Mouse (Mus musculus): Measurements from ENCODE around the gene Timm10. TPM values are rescaled to one million over a fixed set of nuclear protein-coding genes. Genes with fewer than 3 reads are reported as not detected.
A peak's percentile ranks its signal among the peaks of the same experiment; 100 is the strongest.

Gene Timm10
- 44.3 and 48.0 TPM in 2 replicates for polyA plus RNA-seq (2015; fragmentation: Nextera tagmentation; extraction: Ambion mirVana)

DNA sequence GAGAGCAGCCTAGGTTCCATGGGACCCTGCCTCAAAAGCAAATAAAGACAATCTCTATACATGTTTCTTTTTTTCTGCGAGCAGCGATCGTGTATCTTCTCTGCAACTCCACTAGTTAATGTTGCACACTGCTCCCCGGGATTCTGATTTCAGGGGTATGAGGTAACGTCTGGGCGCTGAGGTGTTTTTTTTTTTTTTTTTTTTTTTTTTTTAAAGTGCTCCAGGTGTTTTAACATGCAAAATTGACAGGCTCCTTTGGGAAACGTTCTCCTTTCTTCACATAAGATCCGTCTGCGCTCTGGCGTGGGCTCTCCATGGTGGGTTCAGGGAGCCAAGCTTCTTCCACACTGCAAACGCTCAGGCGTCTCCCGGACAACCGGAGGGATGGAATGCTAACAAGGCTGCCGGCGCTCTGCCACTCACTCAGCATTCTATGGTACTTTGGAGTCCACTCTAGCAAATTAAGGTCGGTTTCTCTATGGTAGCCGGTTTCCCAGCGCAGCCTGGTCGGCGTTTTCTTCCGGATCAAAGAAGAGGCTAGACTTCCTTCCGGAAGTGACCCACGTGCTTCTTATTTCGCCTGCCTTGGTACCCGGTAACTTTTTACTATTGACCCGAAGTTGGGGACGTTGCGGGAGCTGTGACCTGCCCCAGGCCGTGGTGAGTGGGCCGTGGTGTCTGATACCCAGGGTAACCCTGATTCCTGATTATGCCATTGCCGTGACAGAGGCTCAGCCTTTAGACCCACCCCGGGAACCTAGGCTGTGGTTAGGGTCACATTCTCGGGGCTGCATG lies at the start of gene Timm10:
Gene Timm10, plus strand, starts transcription at position 510 of the 795 bp plus-strand sequence.
- peaks cover 5% of the 10 kb centered on the region; the same call in 1 of the 2 replicates for H3K36me3 ChIP-seq
- WGBS, result under 1% methylated on average over 34 of the region's 34 CpGs
- ATAC-seq (ENCODE audit: borderline replicate concordance, extremely low read depth, low FRiP score, low TSS enrichment), result peak; percentile 82

DNA sequence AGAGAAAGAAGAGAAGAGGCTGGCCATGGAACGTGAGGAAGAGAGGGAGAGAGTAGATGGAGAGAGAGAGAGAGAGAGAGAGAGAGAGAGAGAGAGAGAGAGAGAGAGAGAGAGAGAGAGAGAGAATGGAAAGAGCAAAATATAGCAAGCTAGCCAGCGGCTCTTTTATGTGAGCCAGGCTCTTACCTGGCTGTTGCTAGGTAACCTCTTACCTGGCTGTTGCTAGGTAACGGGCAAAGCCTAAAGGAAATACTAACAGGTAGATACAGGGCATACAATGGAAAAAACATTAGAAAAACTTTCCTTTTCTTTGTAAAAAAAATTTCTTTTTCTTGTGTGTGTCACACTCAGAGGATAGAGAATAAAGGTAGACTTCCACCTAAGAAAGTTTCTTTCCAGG lies 49.1 kb upstream of the Timm10 start:
- H3K4me2 ChIP-seq, result no peak overlapping the region
- no peaks in the 10 kb centered on the region for H3K36me3 ChIP-seq
- no peak for ATAC-seq (ENCODE audit: borderline replicate concordance, extremely low read depth, low FRiP score, low TSS enrichment)
- WGBS, result 41% methylated on average over 3 of the region's 3 CpGs
- H3K27ac ChIP-seq, result no peak overlapping the region
- H3K27me3 ChIP-seq, result no peaks in the 10 kb centered on the region
- H3K9me3 ChIP-seq, result no peaks in the 10 kb centered on the region
- H3K9ac ChIP-seq, result no peak overlapping the region
- H3K4me3 ChIP-seq, result no peak overlapping the region
- peaks cover 14% of the 10 kb centered on the region for H3K4me1 ChIP-seq

More for the DNA sequence above, at the start of gene Timm10:
- Histone ChIP-seq H3K4me3 (peak within 1 kb of the TSS; percentile 57), H3K4me2 (peak within 1 kb of the TSS; percentile 95), H3K4me1 (peaks cover 10% of the 10 kb centered on the region), H3K9ac (peak within 1 kb of the TSS; percentile 60), H3K27ac (no peak within 1 kb of the TSS), H3K27me3 (no peaks in the 10 kb centered on the region), H3K9me3 (no peaks in the 10 kb centered on the region)

GRCm38 (mm10) chr2:84779210-84779609 lies 47.6 kb upstream of the Timm10 start:
- WGBS, result 45% methylated on average over 6 of the region's 6 CpGs
- Histone ChIP-seq H3K27me3 (no peaks in the 10 kb centered on the region), H3K27ac (no peak overlapping the region), H3K36me3 (no peaks in the 10 kb centered on the region), H3K4me3 (no peak overlapping the region), H3K9ac (no peak overlapping the region), H3K4me2 (no peak overlapping the region), H3K9me3 (no peaks in the 10 kb centered on the region), H3K4me1 (peaks cover 13% of the 10 kb centered on the region)
- no peak for ATAC-seq (ENCODE audit: borderline replicate concordance, extremely low read depth, low FRiP score, low TSS enrichment)

DNA sequence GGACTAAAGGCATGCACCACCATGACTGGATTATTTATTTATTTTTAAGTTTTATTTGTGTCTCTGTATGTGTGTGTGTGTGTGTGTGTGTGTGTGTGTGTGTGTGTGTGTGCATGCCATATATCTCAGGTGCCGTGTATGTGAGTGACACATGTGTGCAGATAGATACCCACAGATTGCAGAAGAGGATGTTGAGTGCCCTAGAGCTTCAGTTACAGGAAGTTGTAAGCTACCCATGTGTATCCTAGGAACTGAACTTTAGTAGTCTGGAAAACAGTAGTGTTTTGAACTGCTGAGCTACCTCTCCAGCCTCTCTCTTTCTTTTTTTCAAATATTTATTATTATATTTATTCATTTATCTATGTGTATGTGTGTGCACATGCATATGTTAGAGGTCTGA lies 43.5 kb upstream of the Timm10 start:
- no peak overlapping the region for H3K27ac ChIP-seq
- no peaks in the 10 kb centered on the region for H3K9me3 ChIP-seq
- H3K4me3 ChIP-seq, result no peak overlapping the region
- H3K4me1 ChIP-seq, result peaks cover 4% of the 10 kb centered on the region; the same call in 1 of the 2 replicates
- ATAC-seq (ENCODE audit: borderline replicate concordance, extremely low read depth, low FRiP score, low TSS enrichment), result no peak
- no peaks in the 10 kb centered on the region for H3K27me3 ChIP-seq
- no peaks in the 10 kb centered on the region for H3K36me3 ChIP-seq
- 65% methylated on average over 1 of the region's 1 CpGs for WGBS
- no peak overlapping the region for H3K4me2 ChIP-seq
- no peak overlapping the region for H3K9ac ChIP-seq

DNA sequence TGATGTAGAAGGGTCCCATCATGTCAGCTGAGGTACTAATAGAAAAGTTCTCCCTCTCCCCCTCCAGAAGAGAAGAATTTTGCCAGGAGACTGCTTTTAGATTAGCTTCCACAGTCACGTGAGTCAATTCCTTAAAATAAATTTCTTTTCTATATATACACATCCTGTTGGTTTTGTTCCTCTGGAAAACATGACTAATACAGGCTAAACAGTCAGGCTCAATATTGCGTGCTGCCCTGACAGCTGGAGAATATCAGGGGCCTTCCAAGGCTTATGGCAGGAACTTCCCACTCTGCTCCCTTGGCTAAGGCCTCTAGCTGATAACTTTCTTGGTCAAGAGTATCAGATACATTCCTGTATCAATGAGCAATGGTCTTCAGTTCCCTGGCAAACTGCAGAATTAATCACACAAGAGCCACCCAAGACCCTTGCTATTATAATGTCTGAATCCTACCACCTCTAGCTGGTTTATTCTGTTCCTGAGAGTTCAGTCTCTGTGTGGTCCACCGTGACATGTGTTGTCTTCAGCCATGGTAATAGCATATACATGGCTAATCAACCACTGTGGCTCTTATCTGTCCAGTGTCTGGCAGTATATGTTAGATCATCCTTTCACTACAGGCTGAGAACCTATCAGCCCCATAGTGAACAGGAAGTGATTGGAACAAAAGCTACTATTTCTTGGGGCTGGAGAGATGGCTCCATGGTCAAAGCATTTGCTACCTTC lies 42.8 kb upstream of the Timm10 start:
- H3K4me3 ChIP-seq, result no peak overlapping the region

GRCm38 (mm10) chr2:84788316-84788715 lies 38.5 kb upstream of the Timm10 start:
- Histone ChIP-seq H3K4me3 (no peak overlapping the region), H3K9ac (no peak overlapping the region), H3K4me1 (peaks cover 4% of the 10 kb centered on the region; the same call in 1 of the 2 replicates), H3K4me2 (no peak overlapping the region), H3K27me3 (no peaks in the 10 kb centered on the region), H3K27ac (no peak overlapping the region), H3K9me3 (no peaks in the 10 kb centered on the region), H3K36me3 (no peaks in the 10 kb centered on the region)
- no peak for ATAC-seq (ENCODE audit: borderline replicate concordance, extremely low read depth, low FRiP score, low TSS enrichment)
- 65% methylated on average over 3 of the region's 3 CpGs for WGBS

More for the DNA sequence above, 42.8 kb upstream of the Timm10 start:
- 39% methylated on average over 3 of the region's 3 CpGs for WGBS
- no peaks in the 10 kb centered on the region for H3K9me3 ChIP-seq
- H3K27me3 ChIP-seq, result no peaks in the 10 kb centered on the region
- peaks cover 4% of the 10 kb centered on the region; the same call in 1 of the 2 replicates for H3K4me1 ChIP-seq
- H3K36me3 ChIP-seq, result no peaks in the 10 kb centered on the region
- 0 out of 2 replicates have a peak overlapping the region, but pooled peaks have one; percentile 43 for H3K27ac ChIP-seq
- H3K4me2 ChIP-seq, result no peak overlapping the region
- peak; percentile 58; the same call in 1 of the 2 replicates for ATAC-seq (ENCODE audit: borderline replicate concordance, extremely low read depth, low FRiP score, low TSS enrichment)
- H3K9ac ChIP-seq, result no peak overlapping the region

DNA sequence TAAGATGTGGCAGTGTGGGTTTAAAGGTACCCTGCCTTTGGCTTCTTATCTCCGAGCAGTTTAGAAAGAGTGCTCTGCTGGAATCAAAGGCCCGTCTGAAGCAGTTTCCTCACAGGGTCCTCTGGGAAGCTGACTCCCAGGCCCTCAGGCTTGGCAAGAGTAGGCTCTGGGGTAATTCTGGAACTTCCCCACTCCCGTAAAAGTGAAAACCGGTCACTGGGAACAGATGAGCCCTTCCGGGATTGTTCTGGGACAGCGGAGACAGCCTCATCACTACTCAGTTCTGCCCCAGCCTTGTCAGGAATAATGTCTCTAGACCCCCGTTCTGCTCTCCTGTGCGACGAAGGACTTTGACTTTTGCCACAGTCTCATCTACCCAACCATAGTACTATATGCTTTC lies 36.4 kb upstream of the Timm10 start:
- Histone ChIP-seq H3K9ac (no peak overlapping the region), H3K4me3 (no peak overlapping the region)
- ATAC-seq (ENCODE audit: borderline replicate concordance, extremely low read depth, low FRiP score, low TSS enrichment), result no peak

DNA sequence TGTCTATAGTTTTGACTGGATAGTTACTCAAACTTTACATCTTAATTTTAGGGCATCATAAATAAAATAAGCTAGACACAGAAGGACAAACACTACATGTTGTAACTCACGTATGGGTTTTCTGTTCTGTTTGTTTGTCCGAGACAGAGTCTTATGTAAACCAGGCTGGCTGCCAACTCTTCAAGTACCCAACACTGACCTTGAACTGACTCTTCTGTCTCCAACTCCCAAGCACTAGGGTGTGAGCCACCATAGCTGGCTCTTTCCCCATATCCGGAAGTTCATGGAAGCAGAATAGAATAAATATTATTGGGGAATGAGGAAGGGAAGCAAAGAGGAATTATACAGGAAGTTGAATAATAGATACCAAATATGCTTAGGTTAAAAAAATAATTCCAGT lies 34.3 kb upstream of the Timm10 start:
- no peak overlapping the region for H3K4me3 ChIP-seq
- WGBS, result 34% methylated on average over 3 of the region's 3 CpGs
- ATAC-seq (ENCODE audit: borderline replicate concordance, extremely low read depth, low FRiP score, low TSS enrichment), result peak; percentile 80; the same call in 1 of the 2 replicates
- no peak overlapping the region for H3K9ac ChIP-seq
- no peaks in the 10 kb centered on the region for H3K4me1 ChIP-seq
- H3K27me3 ChIP-seq, result no peaks in the 10 kb centered on the region
- H3K27ac ChIP-seq, result no peak overlapping the region
- no peak overlapping the region for H3K4me2 ChIP-seq
- no peaks in the 10 kb centered on the region for H3K36me3 ChIP-seq
- no peaks in the 10 kb centered on the region for H3K9me3 ChIP-seq

More for the DNA sequence above, 36.4 kb upstream of the Timm10 start:
- H3K27me3 ChIP-seq, result no peaks in the 10 kb centered on the region
- no peak overlapping the region for H3K27ac ChIP-seq
- no peaks in the 10 kb centered on the region for H3K36me3 ChIP-seq
- H3K4me1 ChIP-seq, result no peaks in the 10 kb centered on the region
- WGBS, result 53% methylated on average over 9 of the region's 9 CpGs
- no peaks in the 10 kb centered on the region for H3K9me3 ChIP-seq
- no peak overlapping the region for H3K4me2 ChIP-seq

GRCm38 (mm10) chr2:84793154-84793553 lies 33.6 kb upstream of the Timm10 start:
- Histone ChIP-seq H3K27ac (no peak overlapping the region), H3K4me1 (no peaks in the 10 kb centered on the region; the same call in 1 of the 2 replicates), H3K4me3 (no peak overlapping the region), H3K9me3 (no peaks in the 10 kb centered on the region), H3K9ac (no peak overlapping the region), H3K4me2 (no peak overlapping the region), H3K36me3 (no peaks in the 10 kb centered on the region), H3K27me3 (no peaks in the 10 kb centered on the region)
- WGBS, result 76% methylated on average over 3 of the region's 3 CpGs
- ATAC-seq (ENCODE audit: borderline replicate concordance, extremely low read depth, low FRiP score, low TSS enrichment), result no peak

DNA sequence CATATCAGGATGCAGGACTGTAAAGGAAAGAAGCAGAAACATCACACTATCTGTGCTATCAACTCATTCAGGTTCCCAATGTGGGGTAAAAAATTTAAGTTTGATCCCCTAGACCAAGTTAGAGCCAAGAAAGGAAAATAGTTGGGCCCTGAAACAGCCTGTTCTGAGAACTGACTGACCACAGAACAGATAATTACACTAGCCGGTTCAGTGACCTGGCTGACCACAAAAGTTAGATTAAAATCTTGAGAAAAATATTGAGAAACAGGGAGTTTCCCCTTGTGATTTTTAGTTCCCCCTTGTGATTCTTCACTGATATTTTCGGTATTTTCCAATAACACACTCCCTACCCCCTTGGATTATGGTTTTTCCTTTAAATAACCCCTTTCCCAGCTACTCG lies 32.9 kb upstream of the Timm10 start:
- ATAC-seq (ENCODE audit: borderline replicate concordance, extremely low read depth, low FRiP score, low TSS enrichment), result no peak
- H3K27ac ChIP-seq, result no peak overlapping the region
- H3K27me3 ChIP-seq, result no peaks in the 10 kb centered on the region
- H3K9ac ChIP-seq, result no peak overlapping the region
- H3K36me3 ChIP-seq, result no peaks in the 10 kb centered on the region
- no peak overlapping the region for H3K4me2 ChIP-seq
- no peaks in the 10 kb centered on the region; the same call in 1 of the 2 replicates for H3K4me1 ChIP-seq
- no peak overlapping the region for H3K4me3 ChIP-seq
- WGBS, result 78% methylated on average over 3 of the region's 3 CpGs
- H3K9me3 ChIP-seq, result no peaks in the 10 kb centered on the region

DNA sequence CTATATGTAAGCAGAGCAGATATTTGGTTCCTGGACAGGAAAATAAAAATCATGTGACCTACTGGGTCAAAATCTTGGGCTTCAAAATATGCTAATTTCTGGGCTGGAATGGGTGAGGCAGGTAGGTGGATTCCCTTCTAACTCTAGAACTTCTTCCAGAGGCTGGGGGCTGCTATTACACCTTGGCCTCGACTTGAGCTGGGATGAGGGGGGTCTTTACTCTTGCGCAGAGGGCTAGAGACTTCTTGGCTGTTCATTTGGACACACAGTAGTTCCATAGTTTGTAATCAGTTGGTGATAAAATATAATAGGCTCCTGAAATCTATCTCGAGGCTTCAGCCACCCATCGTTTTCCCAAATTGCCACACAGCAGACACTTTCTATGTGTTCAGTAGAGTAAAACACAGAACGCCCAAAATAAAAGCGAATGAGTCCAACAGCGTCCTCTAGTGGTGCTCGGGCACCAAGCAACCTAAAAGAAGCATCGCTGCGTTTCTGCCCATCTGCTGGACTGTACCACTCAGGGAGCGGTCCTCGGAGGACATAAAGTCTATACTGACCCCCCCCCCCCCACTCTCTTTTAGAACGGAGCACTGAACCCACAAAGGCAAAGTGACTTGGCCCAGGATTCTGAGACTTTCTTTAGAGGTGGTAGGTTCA lies 28.8 kb upstream of the Timm10 start:
- peak overlapping the region; percentile 76 for H3K27ac ChIP-seq
- WGBS, result 10% methylated on average over 13 of the region's 13 CpGs
- no peaks in the 10 kb centered on the region for H3K9me3 ChIP-seq
- peak overlapping the region; percentile 66 for H3K4me3 ChIP-seq
- H3K36me3 ChIP-seq, result no peaks in the 10 kb centered on the region
- H3K27me3 ChIP-seq, result no peaks in the 10 kb centered on the region
- peak overlapping the region; percentile 93 for H3K4me2 ChIP-seq
- peak; percentile 53 for ATAC-seq (ENCODE audit: borderline replicate concordance, extremely low read depth, low FRiP score, low TSS enrichment)
- H3K9ac ChIP-seq, result peak overlapping the region; percentile 54
- no peaks in the 10 kb centered on the region; the same call in 1 of the 2 replicates for H3K4me1 ChIP-seq

Data from lung, embryonic 15.5 days (tissue).